Mouse (Mus musculus): ENCODE data around the gene Ncf4.

- TF ChIP-seq GATA1 (IDR thresholded peaks at IDR 0.05; ENCODE audit: borderline replicate concordance, low read length) (no peak), FLI1 (IDR thresholded peaks at IDR 0.05; ENCODE audit: low read length) (no peak)
These were observed 58.1 kb downstream of the Ncf4 start for GRCm38 (mm10) chr15:78302718-78303117.

Data from megakaryocyte, embryonic 14.5 days (primary cell).